Mouse (Mus musculus) heart, postnatal 0 days (tissue): Measurements from ENCODE around the gene Slc6a9. TPM values are rescaled to one million over a fixed set of nuclear protein-coding genes. Genes with fewer than 3 reads are reported as not detected.

ENCODE experiments used
- ATAC-seq: fragments of 200-750 bp; cut with Nextera tagmentation; 2 replicates; pipeline ENCODE4 v1.8.0; 2017; ENCODE audit warnings: low read depth, moderate number of reproducible peaks, moderate library complexity; ENCODE audit not compliant: insufficient read depth
- DNase-seq: peaks from one replicate; pipeline ENCODE4 v3.0.0-alpha.2; 2016; ENCODE audit warnings: low spot score
- H3K27ac ChIP-seq: fragments of 300-500 bp; sonication (generic); 2 replicates; pipeline ENCODE4 v1.5.1; 2014; ENCODE audit warnings: low read depth, mild to moderate bottlenecking
- H3K27me3 ChIP-seq: fragments of 300-500 bp; sonication (generic); 2 replicates; pipeline ENCODE4 v1.6.1; 2014; ENCODE audit warnings: low read length, mixed read lengths; ENCODE audit not compliant: control insufficient read depth, insufficient read depth
- H3K36me3 ChIP-seq: fragments of 300-500 bp; sonication (generic); replicated peaks from 2 replicates; pipeline ENCODE4 v1.6.1; 2014; ENCODE audit warnings: low read length, mixed read lengths; ENCODE audit not compliant: control insufficient read depth, insufficient read depth
- H3K4me1 ChIP-seq: fragments of 300-500 bp; sonication (generic); 2 replicates; pipeline ENCODE4 v1.6.1; 2014; ENCODE audit warnings: antibody characterized with exemption; ENCODE audit not compliant: control insufficient read depth, insufficient read depth
- H3K4me2 ChIP-seq: fragments of 300-500 bp; sonication (generic); 2 replicates; pipeline ENCODE4 v1.6.1; 2014; ENCODE audit warnings: low read depth, mild to moderate bottlenecking, low read length, moderate library complexity
- H3K4me3 ChIP-seq: fragments of 300-500 bp; sonication (generic); 2 replicates; pipeline ENCODE4 v1.5.1; 2014; ENCODE audit warnings: low read depth, low read length
- H3K9ac ChIP-seq: fragments of 300-500 bp; sonication (generic); replicated peaks from 2 replicates; pipeline ENCODE4 v1.6.1; 2014; ENCODE audit warnings: low read depth, low read length, mixed read lengths
- H3K9me3 ChIP-seq: fragments of 300-500 bp; sonication (generic); replicated peaks from 2 replicates; pipeline ENCODE4 v1.6.1; 2016; ENCODE audit warnings: low read length; ENCODE audit not compliant: control insufficient read depth
- CTCF ChIP-seq: IDR thresholded peaks from 2 replicates; pipeline ENCODE4 v1.5.1; 2016; ENCODE audit warnings: antibody characterized with exemption, control low read depth, low read depth
- EP300 ChIP-seq: IDR thresholded peaks from 2 replicates; pipeline ENCODE4 v1.6.1; 2016; ENCODE audit warnings: antibody characterized with exemption, low read depth
- WGBS: fragments of 180-500 bp; shearing (Covaris S2); extraction: QIAGEN DNeasy Blood & Tissue Kit; methylation state at CpG from one replicate; pipeline ENCODE4 v1.1.7; 2014; 5-methylcytosine and 5-hydroxymethylcytosine counted together
- polyA plus RNA-seq: library from polyadenylated mRNA; unstranded; fragments of >200 nt; fragmentation: Nextera tagmentation; extraction: Ambion mirVana; gene quantifications from 2 replicates; pipeline ENCODE4 v1.2.1, GENCODE M21; 2015
- total RNA-seq: library from RNA; depleted of rRNA; stranded (reverse); fragments of >200 nt; gene quantifications from 2 replicates; pipeline ENCODE4 v1.2.3, GENCODE M21; 2014; ENCODE audit warnings: low replicate concordance; rRNA removed

Slc6a9 gene
- total and polyA plus RNA-seq, 2 experiments from 2014 or later: 1.7 to 2.1 TPM

DNA sequence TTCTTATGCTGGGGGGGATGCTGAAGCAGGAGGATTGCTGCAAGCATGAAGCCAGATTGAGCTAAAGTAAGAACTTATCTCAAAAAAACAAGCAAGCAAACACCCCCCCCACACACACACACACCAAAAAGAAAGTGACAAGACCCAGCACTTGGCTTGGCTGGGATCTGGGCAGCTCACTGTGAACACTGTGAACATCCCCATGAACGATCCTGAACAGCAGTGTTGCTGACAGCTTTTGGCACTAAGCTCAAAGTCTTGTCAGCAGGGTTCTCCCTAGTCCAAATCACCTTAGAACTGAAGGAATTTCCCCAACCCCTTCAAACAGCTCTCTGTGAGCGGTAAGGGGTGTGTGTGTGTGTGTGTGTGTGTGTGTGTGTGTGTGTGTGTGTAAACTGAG is 89.1 kb downstream of the Slc6a9 start:
- H3K4me1 ChIP-seq: peaks cover 24% of the 10 kb centered on the region
- no peaks in the 10 kb centered on the region for H3K9me3 ChIP-seq
- DNase-seq (peak; percentile 63), ATAC-seq (peak; percentile 63)
- peaks cover 25% of the 10 kb centered on the region for H3K27me3 ChIP-seq
- H3K4me3 ChIP-seq: no peak overlapping the region
- H3K27ac ChIP-seq: no peak overlapping the region
- no peak overlapping the region for H3K9ac ChIP-seq
- WGBS: 15% methylated on average over 2 of the region's 2 CpGs
- H3K36me3 ChIP-seq: no peaks in the 10 kb centered on the region
- TF ChIP-seq CTCF: no peak
- no peak for TF ChIP-seq EP300
- H3K4me2 ChIP-seq: no peak overlapping the region

Other genes starting within 250 kb of the Slc6a9 start
- gene Dmap1, start 152.2 kb upstream of the Slc6a9 start, total RNA-seq: 42.1 and 50.4 TPM in 2 replicates
- gene Dmap1, start 152.2 kb upstream of the Slc6a9 start, polyA plus RNA-seq: 32.1 and 32.6 TPM in 2 replicates
- not detected in 2 replicates for gene Gm12845, start 110.1 kb upstream of the Slc6a9 start, total RNA-seq
- not detected in 2 replicates for gene Gm12845, start 110.1 kb upstream of the Slc6a9 start, polyA plus RNA-seq
- gene Klf17, start 68.9 kb upstream of the Slc6a9 start, total RNA-seq: not detected in 2 replicates
- not detected in 2 replicates for gene Klf17, start 68.9 kb upstream of the Slc6a9 start, polyA plus RNA-seq
- 1.4 and 1.6 TPM in 2 replicates for gene Ccdc24, start 38.1 kb downstream of the Slc6a9 start, total RNA-seq
- gene Ccdc24, start 38.1 kb downstream of the Slc6a9 start, polyA plus RNA-seq: 0.27 and 0.45 TPM in 2 replicates
- gene B4galt2, start 49.0 kb downstream of the Slc6a9 start, total RNA-seq: 33.0 and 35.9 TPM in 2 replicates
- 5.9 and 6.1 TPM in 2 replicates for gene B4galt2, start 49.0 kb downstream of the Slc6a9 start, polyA plus RNA-seq
- gene Atp6v0b, start 52.8 kb downstream of the Slc6a9 start, total RNA-seq: 314 and 356 TPM in 2 replicates
- 216 and 235 TPM in 2 replicates for gene Atp6v0b, start 52.8 kb downstream of the Slc6a9 start, polyA plus RNA-seq
- gene Dph2, start 57.5 kb downstream of the Slc6a9 start, total RNA-seq: 10.2 and 14.8 TPM in 2 replicates
- gene Dph2, start 57.5 kb downstream of the Slc6a9 start, polyA plus RNA-seq: 6.1 and 7.2 TPM in 2 replicates
- gene Ipo13, start 80.5 kb downstream of the Slc6a9 start, total RNA-seq: 23.3 and 23.5 TPM in 2 replicates
- gene Ipo13, start 80.5 kb downstream of the Slc6a9 start, polyA plus RNA-seq: 30.3 and 31.8 TPM in 2 replicates
- not detected in 2 replicates for gene Artn, start 95.3 kb downstream of the Slc6a9 start, total RNA-seq
- 0.14 and 0.16 TPM in 2 replicates for gene Artn, start 95.3 kb downstream of the Slc6a9 start, polyA plus RNA-seq